Mouse (Mus musculus): ENCODE results near the gene Rtl8b.
A peak's percentile ranks its signal among the peaks of the same experiment; 100 is the strongest.
"Not testable (repeated sequence)": the region's sequence is repeated elsewhere in the genome, so short reads cannot be mapped to it uniquely, and the experiment has no call there.

The Rtl8b gene

GRCm38 (mm10) chrX:53670294-53670693, at the start of gene Rtl8b:
TSS of gene Rtl8b (minus strand) at chrX:53670408.
- DNase-seq, result peak; percentile 45 to 50

DNA sequence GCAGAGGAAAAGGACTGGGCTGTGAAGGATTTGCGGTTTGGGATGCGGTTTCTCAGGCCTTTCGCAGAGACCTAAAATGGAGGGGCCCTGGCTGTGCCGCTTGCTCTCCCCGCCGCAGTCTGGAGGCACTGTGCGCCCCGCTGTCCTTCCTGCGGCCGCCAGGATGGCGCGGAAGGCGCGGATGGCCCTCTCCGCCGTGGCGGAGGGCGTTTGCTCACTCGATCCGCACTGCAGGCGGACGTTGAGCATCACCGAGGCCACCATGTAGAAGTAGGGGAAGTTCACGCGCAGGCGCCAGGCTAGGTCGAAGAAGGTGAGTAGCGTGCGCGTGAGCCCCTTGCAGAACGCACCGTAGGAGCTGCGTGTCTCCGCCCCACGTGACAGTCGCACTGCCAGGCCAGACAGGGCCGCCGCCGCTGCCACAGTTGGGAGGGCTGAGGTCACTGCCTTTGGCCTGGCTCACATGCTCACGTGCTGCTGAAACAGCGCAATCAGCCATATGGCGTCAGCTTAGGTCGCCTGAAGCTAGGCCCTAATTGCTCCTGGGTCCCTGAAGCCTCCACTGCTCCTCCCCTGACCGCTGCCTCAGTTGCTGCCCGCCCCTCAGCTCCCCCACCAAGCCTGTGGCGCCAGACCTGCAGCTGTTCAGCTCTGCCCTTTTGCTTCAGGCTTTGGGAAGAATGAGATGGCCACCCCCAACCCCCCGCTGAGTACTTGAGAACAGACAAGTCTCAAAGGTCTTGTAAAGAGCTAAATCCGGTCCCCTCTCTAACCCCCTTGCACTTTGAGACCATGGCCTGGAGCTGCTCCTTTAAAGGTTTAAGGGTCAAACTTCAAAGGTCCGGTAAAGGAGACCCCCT, 46.3 kb upstream of the Rtl8b start:
- DNase-seq, result no peak

DNA sequence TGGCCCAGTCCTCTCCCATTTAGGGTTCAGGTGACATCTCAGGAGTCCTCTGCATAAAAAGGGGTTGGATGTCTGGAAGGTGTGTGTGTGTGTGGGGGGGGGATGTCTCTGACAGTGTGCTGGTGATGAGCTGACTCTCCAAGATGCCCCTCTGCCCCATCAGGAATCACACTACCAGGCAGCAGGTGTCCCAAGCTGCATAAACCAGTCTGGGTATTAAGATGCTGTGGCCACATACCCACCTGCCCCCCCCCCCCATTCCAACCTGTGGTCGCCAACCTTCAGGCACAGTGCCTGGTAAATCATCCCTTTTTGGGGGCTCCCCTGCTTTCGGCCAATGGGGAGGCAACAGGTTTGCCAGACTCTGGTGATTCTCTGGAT, 45.7 kb upstream of the Rtl8b start:
- no peak for DNase-seq

DNA sequence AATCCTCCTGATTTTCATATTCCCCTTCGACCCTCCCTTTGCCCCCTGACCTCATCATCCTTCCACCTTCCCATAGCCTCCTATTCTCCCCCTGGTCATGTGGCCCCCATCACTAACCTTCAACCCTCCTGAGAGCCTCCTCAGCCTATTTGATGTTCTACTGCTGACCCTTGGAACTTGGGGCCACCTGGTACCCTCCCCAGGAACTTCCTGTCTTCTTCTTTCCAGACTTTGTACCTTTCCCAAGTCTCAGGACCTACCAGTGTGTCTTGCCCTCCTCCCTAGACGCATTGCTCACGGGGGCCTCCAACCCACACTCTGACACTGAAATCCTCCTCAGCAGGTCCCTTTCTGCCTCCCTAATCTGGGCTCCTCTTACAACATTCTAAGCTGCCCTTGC, 32.5 kb upstream of the Rtl8b start:
- no peak for DNase-seq

DNA sequence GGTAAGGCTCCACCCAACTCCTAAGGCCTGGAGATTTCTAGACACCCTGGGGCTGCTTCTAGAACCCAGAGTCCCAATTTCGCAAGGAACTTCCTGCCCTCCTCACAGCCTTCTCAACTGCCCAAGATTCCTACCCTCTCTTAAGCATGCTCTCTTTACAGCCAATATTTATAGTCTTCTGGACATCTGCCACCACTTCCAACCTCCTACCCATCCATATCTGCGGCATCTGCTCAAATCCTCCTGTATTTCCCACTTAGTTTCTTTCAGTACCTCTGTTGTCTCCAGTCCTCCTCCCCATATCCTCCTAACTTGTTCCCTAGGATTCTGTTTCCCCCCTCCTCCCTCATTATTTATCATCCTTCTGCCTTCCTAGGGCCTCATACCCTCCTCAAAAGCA, 29.0 kb upstream of the Rtl8b start:
- DNase-seq, result no peak

DNA sequence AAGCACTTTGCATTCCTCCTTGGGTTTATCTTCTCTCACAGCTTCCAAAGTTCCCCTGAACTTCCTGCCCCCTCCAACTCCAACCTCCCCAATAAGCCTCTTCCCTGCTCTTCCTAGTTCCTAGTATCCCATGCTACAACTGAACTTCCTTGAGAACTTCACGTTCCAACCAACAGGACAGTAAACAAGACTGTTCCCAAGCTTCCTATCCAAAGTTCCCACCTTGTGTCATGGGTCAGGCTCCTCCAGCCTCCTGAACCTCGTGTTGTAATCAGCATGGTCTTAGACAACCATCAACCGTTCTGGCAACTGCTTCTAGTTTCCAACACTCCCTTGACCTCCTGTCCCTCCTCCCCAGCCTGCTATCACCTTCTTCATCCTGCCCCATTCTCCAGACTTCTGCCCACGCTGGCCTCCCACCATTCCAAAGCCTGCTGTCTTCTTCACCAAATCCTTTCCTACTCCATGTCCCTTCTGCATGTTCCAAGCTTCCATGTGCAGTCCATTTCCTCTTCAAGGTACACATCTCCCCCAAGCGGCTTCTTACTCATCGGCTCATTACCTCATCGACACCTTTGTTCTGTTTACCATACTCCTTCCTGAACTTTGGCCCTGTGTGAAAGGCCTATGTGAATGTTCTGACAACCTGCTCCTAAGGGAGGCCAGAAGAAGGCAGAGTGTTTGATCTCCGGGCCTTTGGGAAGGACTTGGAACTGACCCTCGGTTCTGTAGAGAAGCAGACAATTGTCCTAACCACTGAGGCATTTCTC, 24.0 kb upstream of the Rtl8b start:
- no peak for DNase-seq

DNA sequence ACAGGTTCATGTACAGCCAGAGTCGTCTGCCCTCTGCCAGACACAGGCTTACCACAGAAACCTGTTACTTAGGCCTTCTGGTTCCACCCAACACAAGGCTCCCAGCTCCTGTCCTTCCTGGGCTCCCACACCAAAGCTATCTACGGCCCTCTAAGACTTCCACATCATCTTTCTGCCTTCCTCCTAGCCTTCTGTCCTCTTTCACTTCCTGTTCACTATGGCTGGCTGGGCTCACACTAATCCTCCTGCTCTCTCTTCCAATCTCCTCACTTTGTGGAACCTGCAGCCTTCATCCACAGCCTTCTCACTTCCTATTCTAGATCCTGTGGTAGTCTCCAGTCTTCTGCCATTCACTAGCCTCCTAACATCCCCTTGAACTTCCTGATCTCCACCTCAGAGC, 22.9 kb upstream of the Rtl8b start:
- no peak for DNase-seq

GRCm38 (mm10) chrX:53692065-53692464, 21.9 kb upstream of the Rtl8b start:
- DNase-seq, result no peak

DNA sequence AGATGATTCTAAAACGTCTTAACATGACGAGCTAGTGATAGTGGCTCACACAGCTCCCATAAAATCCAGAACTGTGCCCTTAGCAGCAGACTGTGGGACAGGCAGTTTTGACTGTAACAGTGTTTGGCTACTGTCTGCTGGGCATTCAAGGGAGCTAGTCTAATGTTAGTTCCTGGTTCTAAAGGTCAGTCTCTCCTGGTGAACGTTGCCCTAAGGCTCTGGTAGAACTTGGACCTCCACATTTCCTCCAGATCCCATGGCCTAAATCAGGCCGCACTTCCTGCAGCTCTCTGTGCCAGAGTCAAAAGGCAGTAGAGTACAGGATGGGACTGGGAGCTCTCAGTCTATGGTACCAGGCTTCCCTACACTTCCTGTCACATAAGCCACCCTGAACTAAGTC, 14.5 kb upstream of the Rtl8b start:
- not testable (repeated sequence) for DNase-seq

GRCm38 (mm10) chrX:53682650-53683049, 12.4 kb upstream of the Rtl8b start:
- DNase-seq, result not testable (repeated sequence)

GRCm38 (mm10) chrX:53676943-53677342, 6.7 kb upstream of the Rtl8b start:
- DNase-seq, result peak; percentile 19 to 66

DNA sequence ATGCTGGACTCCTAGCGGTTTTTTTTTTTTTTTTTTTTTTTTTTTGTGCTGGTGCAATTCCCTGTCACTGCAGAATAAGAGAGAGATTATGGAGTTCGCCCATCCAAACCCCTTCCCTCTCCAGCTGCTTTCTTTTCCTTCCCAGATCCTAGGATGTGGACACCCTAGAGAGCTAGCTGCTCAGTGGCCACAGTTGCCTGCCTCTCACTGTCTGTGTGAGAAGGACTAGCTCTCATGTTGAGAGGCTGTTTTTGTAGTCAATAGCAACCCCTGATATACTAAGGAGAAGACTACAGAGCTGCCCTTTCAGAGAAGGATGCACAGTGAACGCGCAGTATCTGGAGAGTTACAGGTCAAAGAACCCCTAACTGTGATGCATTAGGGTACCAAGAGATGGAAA, 488 bp upstream of the Rtl8b start:
- DNase-seq, result not testable (repeated sequence)

- not testable (repeated sequence) for DNase-seq
Observed at GRCm38 (mm10) chrX:53669557-53670270, 494 bp downstream of the Rtl8b start.

- DNase-seq, result not testable (repeated sequence)
Observed at GRCm38 (mm10) chrX:53652917-53653316, 17.3 kb downstream of the Rtl8b start.

- no peak for DNase-seq
Observed at GRCm38 (mm10) chrX:53645885-53646284, 24.3 kb downstream of the Rtl8b start.

DNA sequence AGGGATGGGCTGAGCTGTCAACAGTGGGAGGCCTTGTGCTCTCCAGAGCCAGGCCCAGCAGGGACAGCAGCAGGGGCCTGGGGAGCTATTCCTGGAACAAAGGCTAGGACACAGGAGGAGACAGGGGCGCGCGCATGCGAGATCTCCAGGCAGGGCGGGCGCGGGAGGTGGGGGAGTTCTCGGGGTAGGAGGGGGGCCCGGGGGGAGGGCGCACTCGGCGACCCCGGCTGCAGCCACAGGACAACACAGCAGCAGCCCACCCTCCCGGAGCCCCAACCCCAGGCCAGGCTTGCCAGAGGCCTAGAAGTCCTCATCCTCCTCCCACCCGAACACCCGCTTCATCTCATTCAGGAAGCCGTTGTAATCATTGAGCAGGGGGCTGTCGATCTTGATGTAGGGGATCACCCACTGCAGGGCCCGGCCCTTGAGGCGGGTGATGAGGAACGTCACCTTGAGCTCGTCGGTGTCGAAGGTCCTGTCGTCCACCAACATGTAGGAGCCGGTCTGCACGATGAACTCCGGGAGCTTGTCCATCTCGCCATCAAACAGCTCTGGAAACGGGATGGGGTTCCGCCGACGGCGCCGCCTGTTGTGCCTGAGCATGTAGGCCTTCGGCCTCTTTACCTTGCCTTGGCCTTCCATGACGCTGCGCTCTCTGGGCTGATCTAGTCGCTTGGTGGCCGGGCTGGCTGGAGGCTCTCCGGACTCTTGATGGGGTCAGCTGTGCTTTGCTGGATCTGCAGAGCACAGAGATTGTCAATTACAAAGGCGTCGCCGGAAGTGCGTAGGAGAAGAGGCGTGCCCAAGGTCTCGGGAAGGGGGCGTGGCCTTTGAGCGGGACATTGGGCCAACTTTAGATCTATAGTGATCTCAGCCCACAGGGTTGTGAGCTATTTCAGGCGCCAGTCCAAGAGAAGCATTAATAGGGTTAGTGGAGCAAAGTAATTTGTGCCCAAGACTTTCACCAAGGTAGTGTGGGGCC, 26.9 kb downstream of the Rtl8b start, which contains the start of gene Rtl8a:
Gene Rtl8a, minus strand, starts transcription at position 703 of the 982 bp plus-strand sequence.
- DNase-seq, result peak; percentile 57 to 67

GRCm38 (mm10) chrX:53642604-53642979, 27.6 kb downstream of the Rtl8b start:
- DNase-seq, result not testable (repeated sequence)

DNA sequence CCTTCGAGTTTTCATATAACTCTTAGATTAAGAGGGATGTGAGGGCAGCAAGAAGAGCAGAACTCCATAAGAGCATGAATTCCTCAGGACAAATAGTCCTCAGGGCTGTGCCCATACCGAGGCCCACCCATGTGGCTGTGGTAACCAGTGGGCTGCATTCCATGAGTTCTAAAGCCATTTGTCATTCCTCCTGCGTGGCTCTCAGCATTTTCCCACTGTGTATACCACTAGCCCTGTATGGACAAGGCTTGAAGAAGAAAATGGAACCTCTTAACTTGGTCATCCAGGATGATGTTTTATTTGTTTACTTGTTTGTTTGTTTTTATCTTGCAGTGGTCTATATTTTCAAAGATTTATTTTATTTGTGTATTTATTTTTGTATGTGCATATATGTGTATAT, 32.1 kb downstream of the Rtl8b start:
- DNase-seq, result not testable (repeated sequence)
